Mouse (Mus musculus): ENCODE results near the gene Atp1a4. TPM values are rescaled to one million over a fixed set of nuclear protein-coding genes. Genes with fewer than 3 reads are reported as not detected.

The Atp1a4 gene
- polyA plus RNA-seq, 1 experiment from 2014 or later, result 0.17 TPM

- H3K4me3 ChIP-seq, result no peak overlapping the region
- H3K27me3 ChIP-seq (replicated peaks), result no peaks in the 10 kb centered on the region
- peaks cover 87% of the 10 kb centered on the region for H3K36me3 ChIP-seq
- H3K4me1 ChIP-seq (replicated peaks), result peaks cover 3% of the 10 kb centered on the region; the same call in 1 of the 2 replicates
- H3K27ac ChIP-seq (ENCODE audit: poor library complexity, severe bottlenecking), result no peak overlapping the region
- WGBS, result 94% methylated on average over 3 of the region's 3 CpGs
- no peak overlapping the region for H3K9ac ChIP-seq
- H3K4me2 ChIP-seq, result no peak overlapping the region
- no peak for ATAC-seq (ENCODE audit: insufficient number of reproducible peaks, low FRiP score)
- H3K9me3 ChIP-seq (replicated peaks), result no peaks in the 10 kb centered on the region
Observed at GRCm38 (mm10) chr1:172192217-172192616, 66.0 kb downstream of the Atp1a4 start.

DNA sequence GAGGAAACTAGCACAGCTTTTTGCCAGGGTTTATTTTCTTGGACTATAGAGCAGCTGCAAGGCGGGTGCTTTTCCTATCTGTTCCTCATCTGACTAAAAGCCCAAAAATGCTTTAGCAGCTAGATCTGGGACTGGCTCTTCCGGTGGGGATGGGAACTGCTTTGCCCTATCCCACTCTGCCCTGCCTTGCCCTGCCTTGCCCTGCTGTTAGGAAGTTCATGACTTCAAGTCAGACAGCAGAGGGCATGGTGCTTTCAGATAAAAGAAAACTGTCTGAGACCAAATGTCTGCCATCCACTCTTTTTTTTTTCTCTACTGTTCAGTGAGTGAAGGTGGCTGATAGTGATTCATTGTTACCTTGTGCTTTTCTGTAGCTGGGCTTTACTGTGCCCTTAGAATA, 66.6 kb downstream of the Atp1a4 start:
- Histone ChIP-seq H3K9me3 (replicated peaks) (no peaks in the 10 kb centered on the region), H3K4me1 (replicated peaks) (peaks cover 3% of the 10 kb centered on the region; the same call in 1 of the 2 replicates), H3K9ac (no peak overlapping the region), H3K36me3 (peaks cover 87% of the 10 kb centered on the region), H3K27ac (ENCODE audit: poor library complexity, severe bottlenecking) (no peak overlapping the region), H3K4me3 (no peak overlapping the region), H3K27me3 (replicated peaks) (no peaks in the 10 kb centered on the region), H3K4me2 (no peak overlapping the region)
- WGBS, result 79% methylated on average over 2 of the region's 2 CpGs
- no peak for ATAC-seq (ENCODE audit: insufficient number of reproducible peaks, low FRiP score)

GRCm38 (mm10) chr1:172188891-172189290, 69.3 kb downstream of the Atp1a4 start:
- Histone ChIP-seq H3K9ac (no peak overlapping the region), H3K4me1 (replicated peaks) (no peaks in the 10 kb centered on the region), H3K4me3 (no peak overlapping the region), H3K9me3 (replicated peaks) (no peaks in the 10 kb centered on the region), H3K27me3 (replicated peaks) (no peaks in the 10 kb centered on the region), H3K36me3 (peaks cover 81% of the 10 kb centered on the region), H3K4me2 (no peak overlapping the region), H3K27ac (ENCODE audit: poor library complexity, severe bottlenecking) (no peak overlapping the region)
- 72% methylated on average over 4 of the region's 4 CpGs for WGBS
- ATAC-seq (ENCODE audit: insufficient number of reproducible peaks, low FRiP score), result no peak

- Histone ChIP-seq H3K4me1 (replicated peaks) (no peaks in the 10 kb centered on the region), H3K9ac (no peak overlapping the region), H3K27me3 (replicated peaks) (no peaks in the 10 kb centered on the region), H3K4me3 (no peak overlapping the region), H3K9me3 (replicated peaks) (no peaks in the 10 kb centered on the region), H3K36me3 (peaks cover 74% of the 10 kb centered on the region), H3K4me2 (no peak overlapping the region), H3K27ac (ENCODE audit: poor library complexity, severe bottlenecking) (no peak overlapping the region)
- no peak for ATAC-seq (ENCODE audit: insufficient number of reproducible peaks, low FRiP score)
- 92% methylated on average over 10 of the region's 10 CpGs for WGBS
Observed at GRCm38 (mm10) chr1:172186401-172187289, 71.6 kb downstream of the Atp1a4 start.

- H3K27me3 ChIP-seq (replicated peaks), result no peaks in the 10 kb centered on the region
- H3K4me3 ChIP-seq, result no peak overlapping the region
- no peaks in the 10 kb centered on the region for H3K4me1 ChIP-seq (replicated peaks)
- no peak overlapping the region for H3K9ac ChIP-seq
- no peaks in the 10 kb centered on the region for H3K9me3 ChIP-seq (replicated peaks)
- peaks cover 74% of the 10 kb centered on the region for H3K36me3 ChIP-seq
- H3K4me2 ChIP-seq, result no peak overlapping the region
- H3K27ac ChIP-seq (ENCODE audit: poor library complexity, severe bottlenecking), result no peak overlapping the region
- no peak for ATAC-seq (ENCODE audit: insufficient number of reproducible peaks, low FRiP score)
Observed at GRCm38 (mm10) chr1:172183915-172184314, 74.3 kb downstream of the Atp1a4 start.

GRCm38 (mm10) chr1:172183056-172183455, 75.2 kb downstream of the Atp1a4 start:
- Histone ChIP-seq H3K9me3 (replicated peaks) (no peaks in the 10 kb centered on the region), H3K4me2 (no peak overlapping the region)
- 95% methylated on average over 6 of the region's 6 CpGs for WGBS

DNA sequence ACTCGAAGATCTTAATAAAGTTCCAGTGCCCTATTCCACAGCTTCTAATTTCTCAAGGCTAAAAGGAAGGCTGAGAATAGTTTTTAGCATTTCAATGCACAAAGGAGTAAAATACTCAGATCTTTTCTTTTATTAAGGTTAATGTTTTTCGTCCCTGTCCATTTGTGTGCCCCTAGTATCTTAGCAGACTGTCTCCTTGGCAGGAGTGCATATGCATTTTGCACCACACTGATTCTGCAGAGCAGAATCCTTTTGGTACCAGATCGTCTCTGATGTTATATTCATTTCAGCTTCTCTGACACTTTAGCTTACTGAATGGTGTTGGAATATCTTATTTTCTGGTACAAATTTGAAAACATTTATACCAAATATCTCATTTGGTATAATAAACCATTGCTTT, 76.4 kb downstream of the Atp1a4 start:
- no peak for ATAC-seq (ENCODE audit: insufficient number of reproducible peaks, low FRiP score)
- 95% methylated on average over 3 of the region's 3 CpGs for WGBS
- peaks cover 68% of the 10 kb centered on the region for H3K36me3 ChIP-seq

More at GRCm38 (mm10) chr1:172183056-172183455, 75.2 kb downstream of the Atp1a4 start:
- H3K9ac ChIP-seq, result no peak overlapping the region
- H3K27ac ChIP-seq (ENCODE audit: poor library complexity, severe bottlenecking), result no peak overlapping the region
- H3K27me3 ChIP-seq (replicated peaks), result no peaks in the 10 kb centered on the region
- H3K36me3 ChIP-seq, result peaks cover 73% of the 10 kb centered on the region
- H3K4me3 ChIP-seq, result no peak overlapping the region
- H3K4me1 ChIP-seq (replicated peaks), result no peaks in the 10 kb centered on the region
- ATAC-seq (ENCODE audit: insufficient number of reproducible peaks, low FRiP score), result no peak

DNA sequence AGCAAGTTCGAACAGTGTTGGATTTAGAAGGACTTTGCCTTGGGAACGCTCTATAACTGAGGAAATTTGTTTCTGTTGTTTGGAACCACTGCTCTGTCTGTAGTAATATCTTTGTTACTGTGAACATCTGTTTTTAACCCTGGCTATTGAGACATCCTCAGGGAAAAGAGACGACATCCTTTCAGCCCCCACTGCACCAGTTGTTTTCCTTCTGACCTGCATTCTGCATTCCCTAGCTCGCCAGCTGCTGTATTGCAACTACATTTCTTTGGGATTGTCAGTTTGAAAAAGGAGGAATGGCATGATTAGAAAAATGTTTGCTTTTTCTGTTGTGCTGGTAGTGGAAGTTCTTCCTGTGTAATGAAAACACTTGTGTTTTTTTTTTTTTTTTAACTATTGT, 77.3 kb downstream of the Atp1a4 start:
- 76% methylated on average over 4 of the region's 4 CpGs for WGBS
- Histone ChIP-seq H3K4me2 (no peak overlapping the region), H3K27me3 (replicated peaks) (no peaks in the 10 kb centered on the region), H3K36me3 (peaks cover 62% of the 10 kb centered on the region), H3K4me1 (replicated peaks) (no peaks in the 10 kb centered on the region), H3K4me3 (no peak overlapping the region), H3K27ac (ENCODE audit: poor library complexity, severe bottlenecking) (no peak overlapping the region), H3K9me3 (replicated peaks) (no peaks in the 10 kb centered on the region), H3K9ac (no peak overlapping the region)
- no peak for ATAC-seq (ENCODE audit: insufficient number of reproducible peaks, low FRiP score)

More for the DNA sequence above, 76.4 kb downstream of the Atp1a4 start:
- Histone ChIP-seq H3K27ac (ENCODE audit: poor library complexity, severe bottlenecking) (no peak overlapping the region), H3K9me3 (replicated peaks) (no peaks in the 10 kb centered on the region), H3K4me3 (no peak overlapping the region), H3K4me2 (no peak overlapping the region), H3K4me1 (replicated peaks) (no peaks in the 10 kb centered on the region), H3K9ac (no peak overlapping the region), H3K27me3 (replicated peaks) (no peaks in the 10 kb centered on the region)

DNA sequence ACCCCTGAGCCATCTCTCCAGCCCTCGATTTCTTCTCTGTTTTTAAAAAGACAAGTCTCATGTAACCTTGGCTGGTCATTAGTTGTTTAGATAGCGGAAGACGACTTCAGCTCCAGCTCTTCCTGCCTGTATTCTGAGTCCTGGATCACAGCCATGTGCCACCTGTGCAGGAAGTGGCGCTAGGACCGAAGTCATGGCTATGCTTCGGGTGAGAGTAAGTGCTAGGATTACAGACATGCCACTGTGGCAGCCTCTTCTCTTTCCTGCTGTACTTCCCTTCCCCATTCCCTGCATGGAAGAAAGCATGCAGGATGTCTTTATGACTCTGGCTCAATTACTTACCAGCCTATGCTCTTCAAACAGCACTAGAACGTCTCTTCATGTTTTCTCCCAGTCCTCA, 79.1 kb downstream of the Atp1a4 start:
- WGBS, result 74% methylated on average over 7 of the region's 7 CpGs
- Histone ChIP-seq H3K27me3 (replicated peaks) (no peaks in the 10 kb centered on the region), H3K27ac (ENCODE audit: poor library complexity, severe bottlenecking) (no peak overlapping the region), H3K4me2 (no peak overlapping the region), H3K36me3 (peaks cover 68% of the 10 kb centered on the region), H3K9ac (no peak overlapping the region), H3K4me1 (replicated peaks) (peaks cover 4% of the 10 kb centered on the region), H3K9me3 (replicated peaks) (no peaks in the 10 kb centered on the region), H3K4me3 (no peak overlapping the region)
- ATAC-seq (ENCODE audit: insufficient number of reproducible peaks, low FRiP score), result no peak

GRCm38 (mm10) chr1:172177791-172178190, 80.4 kb downstream of the Atp1a4 start:
- ATAC-seq (ENCODE audit: insufficient number of reproducible peaks, low FRiP score), result no peak
- H3K9ac ChIP-seq, result no peak overlapping the region
- peaks cover 75% of the 10 kb centered on the region for H3K36me3 ChIP-seq
- no peaks in the 10 kb centered on the region for H3K27me3 ChIP-seq (replicated peaks)
- WGBS, result 88% methylated on average over 7 of the region's 7 CpGs
- no peaks in the 10 kb centered on the region for H3K9me3 ChIP-seq (replicated peaks)
- no peak overlapping the region for H3K4me3 ChIP-seq
- H3K4me2 ChIP-seq, result no peak overlapping the region
- H3K4me1 ChIP-seq (replicated peaks), result peaks cover 11% of the 10 kb centered on the region
- no peak overlapping the region for H3K27ac ChIP-seq (ENCODE audit: poor library complexity, severe bottlenecking)
